Mouse (Mus musculus): ENCODE data around the gene Kcnc4. TPM values are rescaled to one million over a fixed set of nuclear protein-coding genes. Genes with fewer than 3 reads are reported as not detected.

The Kcnc4 gene
- total RNA-seq (2021): 10 to 100 TPM in 1 of 2 experiments, 1 to 10 TPM in 1; 9.4 to 12.9 TPM
- long read RNA-seq, experiment 1, partial matches to known transcripts: 0 of 8 reads
- long read RNA-seq, experiment 1, other reads (novel, unspliced or antisense): 7 of 8 reads
- long read RNA-seq, experiment 2, partial matches to known transcripts: 1 of 5 reads
- long read RNA-seq, experiment 2, other reads (novel, unspliced or antisense): 4 of 5 reads

GRCm38 (mm10) chr3:107459196-107459772 is at the start of gene Kcnc4:
TSS of gene Kcnc4 (minus strand) at chr3:107459552.
- peak; percentile 21 to 26 for DNase-seq (ENCODE audit: low spot score in 2 of 2)

GRCm38 (mm10) chr3:107508696-107509095 is 49.3 kb upstream of the Kcnc4 start:
- DNase-seq (ENCODE audit: low spot score in 2 of 2): no peak

- no peak for DNase-seq (ENCODE audit: low spot score in 2 of 2)
Observed at GRCm38 (mm10) chr3:107507966-107508365, 48.6 kb upstream of the Kcnc4 start.

- DNase-seq (ENCODE audit: low spot score in 2 of 2): no peak
Observed at GRCm38 (mm10) chr3:107506531-107506930, 47.2 kb upstream of the Kcnc4 start.

- no peak for DNase-seq (ENCODE audit: low spot score in 2 of 2)
Observed at GRCm38 (mm10) chr3:107505464-107506367, 46.4 kb upstream of the Kcnc4 start.

- DNase-seq (ENCODE audit: low spot score in 2 of 2): no peak
Observed at GRCm38 (mm10) chr3:107504542-107504941, 45.2 kb upstream of the Kcnc4 start.

- DNase-seq (ENCODE audit: low spot score in 2 of 2): no peak
Observed at GRCm38 (mm10) chr3:107503716-107504115, 44.4 kb upstream of the Kcnc4 start.

GRCm38 (mm10) chr3:107501702-107502151 is 42.4 kb upstream of the Kcnc4 start:
- peak in 1 of 2 experiments; percentile 20 for DNase-seq (ENCODE audit: low spot score in 2 of 2)

GRCm38 (mm10) chr3:107500301-107500700 is 40.9 kb upstream of the Kcnc4 start:
- no peak for DNase-seq (ENCODE audit: low spot score in 2 of 2)

GRCm38 (mm10) chr3:107496086-107496850 is 36.9 kb upstream of the Kcnc4 start:
- no peak for DNase-seq (ENCODE audit: low spot score in 2 of 2)

- DNase-seq (ENCODE audit: low spot score in 2 of 2): no peak
Observed at GRCm38 (mm10) chr3:107495524-107495923, 36.2 kb upstream of the Kcnc4 start.

- DNase-seq (ENCODE audit: low spot score in 2 of 2): no peak
Observed at GRCm38 (mm10) chr3:107491459-107491858, 32.1 kb upstream of the Kcnc4 start.

GRCm38 (mm10) chr3:107488637-107489036 is 29.3 kb upstream of the Kcnc4 start:
- no peak for DNase-seq (ENCODE audit: low spot score in 2 of 2)

- DNase-seq (ENCODE audit: low spot score in 2 of 2): no peak
Observed at GRCm38 (mm10) chr3:107483290-107483689, 23.9 kb upstream of the Kcnc4 start.

- no peak for DNase-seq (ENCODE audit: low spot score in 2 of 2)
Observed at GRCm38 (mm10) chr3:107480660-107481059, 21.3 kb upstream of the Kcnc4 start.

GRCm38 (mm10) chr3:107472198-107472597 is 12.8 kb upstream of the Kcnc4 start:
- DNase-seq (ENCODE audit: low spot score in 2 of 2): peak; percentile 30

GRCm38 (mm10) chr3:107469059-107469458 is 9.7 kb upstream of the Kcnc4 start:
- DNase-seq (ENCODE audit: low spot score in 2 of 2): no peak

GRCm38 (mm10) chr3:107468106-107468505 is 8.8 kb upstream of the Kcnc4 start:
- no peak for DNase-seq (ENCODE audit: low spot score in 2 of 2)

GRCm38 (mm10) chr3:107466577-107466976 is 7.2 kb upstream of the Kcnc4 start:
- peak; percentile 68 to 70 for DNase-seq (ENCODE audit: low spot score in 2 of 2)

GRCm38 (mm10) chr3:107462160-107462559 is 2.8 kb upstream of the Kcnc4 start:
- DNase-seq (ENCODE audit: low spot score in 2 of 2): peak; percentile 68 to 73
